ENCODE assay signal across 8 mouse cellular contexts in the genomic region with DNA sequence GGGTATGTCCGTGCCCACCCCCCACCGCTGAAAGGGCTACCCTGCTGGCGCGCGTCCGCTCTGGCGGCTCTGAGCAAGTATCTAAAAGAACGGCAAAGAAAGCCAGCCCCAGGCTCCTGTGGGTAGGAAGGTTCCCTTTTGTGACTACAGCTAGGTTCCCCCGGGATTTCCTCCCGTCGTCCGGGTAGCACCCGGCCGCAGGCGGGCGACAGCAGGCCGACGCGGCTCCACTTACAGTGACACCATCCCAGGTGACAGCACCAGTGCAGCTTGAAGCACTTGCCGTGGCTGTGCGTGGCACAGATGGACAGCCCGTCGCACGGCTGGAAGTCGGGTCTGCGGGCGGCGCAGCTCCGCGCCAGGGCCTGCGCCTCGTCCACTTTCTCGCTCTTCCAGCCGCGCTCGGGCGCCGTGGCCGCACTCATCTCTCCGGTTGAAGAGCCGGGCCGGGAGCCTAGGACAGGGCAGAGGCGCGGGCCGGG. TPM values are rescaled to one million over a fixed set of nuclear protein-coding genes. Genes with fewer than 3 reads are reported as not detected.
DNase-seq lines count a peak whose midpoint lies in the region; ATAC-seq and TF ChIP-seq lines count a peak whose summit lies in the region.

No protein-coding gene starts in this region.

- TF ChIP-seq CTCF in liver, postnatal 0 days (IDR thresholded peaks at IDR 0.05; ENCODE audit: low read depth) = no peak

- H3K27me3 ChIP-seq in heart, embryonic 13.5 days (replicated peaks) = no peaks in the 10 kb centered on the region
- H3K27me3 ChIP-seq in liver, postnatal 0 days (ENCODE audit: insufficient read depth, low read length) = no peaks in the 10 kb centered on the region
- H3K27me3 ChIP-seq in neural tube, embryonic 14.5 days (ENCODE audit: control insufficient read depth, insufficient read depth, low read length) = no peaks in the 10 kb centered on the region

- DNase-seq in ovary, adult 18-20 months (ENCODE audit: low spot score) = peak; percentile 11
- no peak for DNase-seq in ovary, postnatal 36 days (ENCODE audit: low spot score)
- peak; percentile 76 for DNase-seq in embryo, embryonic 11 days
- peak; percentile 72 for DNase-seq in kidney, postnatal 10 days
- peak; percentile 60 for DNase-seq in liver, postnatal 0 days
- peak; percentile 65 for DNase-seq in thymus, postnatal 14 days

- peak overlapping the region; percentile 98 for H3K9ac ChIP-seq in heart, embryonic 13.5 days
- peak overlapping the region; percentile 81 for H3K9ac ChIP-seq in liver, postnatal 0 days (replicated peaks)
- peak overlapping the region; percentile 96 for H3K9ac ChIP-seq in neural tube, embryonic 14.5 days (replicated peaks; ENCODE audit: low read depth, low read length)

- H3K36me3 ChIP-seq in heart, embryonic 13.5 days = peaks cover 2% of the 10 kb centered on the region; the same call in 1 of the 2 replicates
- H3K36me3 ChIP-seq in liver, postnatal 0 days (replicated peaks; ENCODE audit: insufficient read depth, low read length) = no peaks in the 10 kb centered on the region; the same call in 1 of the 2 replicates
- H3K36me3 ChIP-seq in neural tube, embryonic 14.5 days (ENCODE audit: control insufficient read depth, insufficient read depth, low read length) = no peaks in the 10 kb centered on the region

- H3K4me3 ChIP-seq in heart, embryonic 13.5 days = peak overlapping the region; percentile 91
- peak overlapping the region; percentile 72 for H3K4me3 ChIP-seq in liver, postnatal 0 days (ENCODE audit: low read depth, low read length)
- H3K4me3 ChIP-seq in neural tube, embryonic 14.5 days (ENCODE audit: low read depth, low read length) = peak overlapping the region; percentile 90

- under 1% methylated on average over 45 of the region's 45 CpGs for WGBS in heart, embryonic 13.5 days
- WGBS in liver, postnatal 0 days (ENCODE audit: insufficient replicate concordance) = under 1% methylated on average over 30 of the region's 45 CpGs
- 2% methylated on average over 45 of the region's 45 CpGs for WGBS in neural tube, embryonic 14.5 days

- ATAC-seq in heart, embryonic 13.5 days (ENCODE audit: extremely low read depth, insufficient number of reproducible peaks, low FRiP score, low TSS enrichment) = peak; percentile 49; the same call in 1 of the 2 replicates
- peak; percentile 67 for ATAC-seq in liver, postnatal 0 days
- ATAC-seq in neural tube, embryonic 14.5 days (ENCODE audit: low read depth) = peak; percentile 77

- peak overlapping the region; percentile 97 for H3K4me2 ChIP-seq in heart, embryonic 13.5 days
- H3K4me2 ChIP-seq in liver, postnatal 0 days (ENCODE audit: low read depth, low read length) = peak overlapping the region; percentile 87
- peak overlapping the region; percentile 85 for H3K4me2 ChIP-seq in neural tube, embryonic 14.5 days (ENCODE audit: low read depth, low read length)

- peak overlapping the region; percentile 95 for H3K27ac ChIP-seq in heart, embryonic 13.5 days (replicated peaks)
- peak overlapping the region; percentile 85 for H3K27ac ChIP-seq in liver, postnatal 0 days (ENCODE audit: low read depth)
- H3K27ac ChIP-seq in neural tube, embryonic 14.5 days (ENCODE audit: low read depth, low read length) = peak overlapping the region; percentile 96

- TF ChIP-seq EP300 in liver, postnatal 0 days (IDR thresholded peaks at IDR 0.05; ENCODE audit: low read depth) = no peak

- H3K9me3 ChIP-seq in heart, embryonic 13.5 days = no peaks in the 10 kb centered on the region
- H3K9me3 ChIP-seq in liver, postnatal 0 days (ENCODE audit: low read length) = no peaks in the 10 kb centered on the region
- H3K9me3 ChIP-seq in neural tube, embryonic 14.5 days (ENCODE audit: control insufficient read depth, low read length) = no peaks in the 10 kb centered on the region

- peaks cover 46% of the 10 kb centered on the region for H3K4me1 ChIP-seq in heart, embryonic 13.5 days
- H3K4me1 ChIP-seq in liver, postnatal 0 days (ENCODE audit: insufficient read depth) = peaks cover 3% of the 10 kb centered on the region; the same call in 1 of the 2 replicates
- peaks cover 25% of the 10 kb centered on the region; the same call in 1 of the 2 replicates for H3K4me1 ChIP-seq in neural tube, embryonic 14.5 days (ENCODE audit: control insufficient read depth, insufficient read depth, low read length)

RNA-seq across cellular contexts. Expression of a gene that starts 0.4 kb away (rescaled TPM):
- 19.3 and 19.5 TPM in 2 replicates for polyA plus RNA-seq in heart, embryonic 13.5 days (2015; fragmentation: Nextera tagmentation; extraction: Ambion mirVana)
- 3.5 and 3.7 TPM in 2 replicates for polyA plus RNA-seq in liver, postnatal 0 days (2015; fragmentation: Nextera tagmentation; extraction: Ambion mirVana)
- 43.7 and 51.5 TPM in 2 replicates for polyA plus RNA-seq in neural tube, embryonic 14.5 days (2014; fragmentation: Nextera tagmentation; extraction: Ambion mirVana)
